Mouse (Mus musculus) limb, embryonic 14.5 days (tissue): Measurements from ENCODE around the gene Myo18b. TPM values are rescaled to one million over a fixed set of nuclear protein-coding genes. Genes with fewer than 3 reads are reported as not detected.

Experiments
- ATAC-seq: fragments of 200-750 bp; cut with Nextera tagmentation; 2 replicates; pipeline ENCODE4 v1.8.0; 2017; ENCODE audit warnings: low read depth, moderate number of reproducible peaks, moderate TSS enrichment; ENCODE audit not compliant: low FRiP score
- DNase-seq: peaks from one replicate; pipeline ENCODE4 v3.0.0-alpha.2; 2015; ENCODE audit warnings: low spot score
- H3K27ac ChIP-seq: fragments of 300-500 bp; sonication (generic); replicated peaks from 2 replicates; pipeline ENCODE4 v1.5.1; 2014; ENCODE audit warnings: low read depth, mild to moderate bottlenecking, low read length, moderate library complexity, mixed read lengths
- H3K27me3 ChIP-seq: fragments of 300-500 bp; sonication (generic); 2 replicates; pipeline ENCODE4 v1.6.1; 2014; ENCODE audit warnings: low read length, mixed read lengths; ENCODE audit not compliant: control insufficient read depth, insufficient read depth
- H3K36me3 ChIP-seq: fragments of 300-500 bp; sonication (generic); 2 replicates; pipeline ENCODE4 v1.6.1; 2014; ENCODE audit warnings: mild to moderate bottlenecking, low read length, moderate library complexity, mixed read lengths; ENCODE audit not compliant: control insufficient read depth, insufficient read depth
- H3K4me1 ChIP-seq: fragments of 300-500 bp; sonication (generic); 2 replicates; pipeline ENCODE4 v1.6.1; 2014; ENCODE audit warnings: antibody characterized with exemption, low read length, mixed read lengths; ENCODE audit not compliant: control insufficient read depth, insufficient read depth
- H3K4me2 ChIP-seq: fragments of 300-500 bp; sonication (generic); replicated peaks from 2 replicates; pipeline ENCODE4 v1.6.1; 2014; ENCODE audit warnings: low read depth, mild to moderate bottlenecking, low read length, moderate library complexity; ENCODE audit not compliant: severe bottlenecking
- H3K4me3 ChIP-seq: fragments of 300-500 bp; sonication (generic); replicated peaks from 2 replicates; pipeline ENCODE4 v1.5.1; 2014; ENCODE audit warnings: low read length
- H3K9ac ChIP-seq: fragments of 300-500 bp; sonication (generic); 2 replicates; pipeline ENCODE4 v1.6.1; 2014; ENCODE audit warnings: mild to moderate bottlenecking, low read depth, low read length, moderate library complexity; ENCODE audit not compliant: severe bottlenecking
- H3K9me3 ChIP-seq: fragments of 300-500 bp; sonication (generic); 2 replicates; pipeline ENCODE4 v1.6.1; 2016; ENCODE audit warnings: low read length; ENCODE audit not compliant: control insufficient read depth
- POLR2A ChIP-seq: fragments of 200-500 bp; IDR thresholded peaks from 2 replicates; pipeline ENCODE4 v1.8.0; 2012; ENCODE audit warnings: inconsistent platforms, mild to moderate bottlenecking, moderate library complexity, borderline replicate concordance; ENCODE audit not compliant: insufficient read depth, insufficient read length; ENCODE audit errors: extremely low read depth
- WGBS: fragments of 180-500 bp; shearing (Covaris S2); extraction: QIAGEN DNeasy Blood & Tissue Kit; methylation state at CpG from one replicate; pipeline ENCODE4 v1.1.7; 2014; 5-methylcytosine and 5-hydroxymethylcytosine counted together
- polyA plus RNA-seq, 2 experiments: library from polyadenylated mRNA; depleted of rRNA in 1 of 2; stranded (reverse) in 1 of 2; unstranded in 1 of 2; fragments of >200 nt; fragmentation: Nextera tagmentation in 1 of 2; extraction: Ambion mirVana in 1 of 2; gene quantifications; 2 replicates each; pipeline versions ENCODE4 v1.2.1 to v1.2.3; 2012 to 2014

The Myo18b gene
- polyA plus RNA-seq, 2 experiments = 3.7 to 6.5 TPM

DNA sequence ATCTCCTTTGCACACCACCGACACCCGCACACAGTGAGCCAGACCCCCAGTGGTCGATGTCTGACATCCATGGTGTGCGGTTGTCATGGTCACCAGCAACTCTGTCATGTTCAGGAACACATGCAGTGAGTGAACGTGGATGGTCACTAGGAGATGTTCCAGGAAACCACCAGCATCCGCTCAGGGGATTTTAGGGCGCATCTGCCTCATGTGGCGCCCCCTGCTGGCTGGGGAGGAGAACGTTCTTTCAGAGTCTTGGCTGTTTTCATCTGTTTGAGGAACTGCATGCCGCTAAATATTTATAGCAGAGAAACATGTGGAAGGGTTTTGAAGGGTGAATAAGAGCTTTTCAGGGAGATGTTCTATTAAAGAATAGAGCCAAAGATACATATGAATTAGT lies 253.4 kb downstream of the Myo18b start:
- WGBS = 65% methylated on average over 10 of the region's 10 CpGs
- H3K27ac ChIP-seq = no peak overlapping the region
- H3K36me3 ChIP-seq = no peaks in the 10 kb centered on the region
- H3K9me3 ChIP-seq = no peaks in the 10 kb centered on the region
- no peak overlapping the region for H3K9ac ChIP-seq
- DNase-seq (no peak), ATAC-seq (no peak)
- H3K4me2 ChIP-seq = no peak overlapping the region
- H3K4me1 ChIP-seq = no peaks in the 10 kb centered on the region
- H3K27me3 ChIP-seq = no peaks in the 10 kb centered on the region
- no peak for TF ChIP-seq POLR2A
- no peak overlapping the region for H3K4me3 ChIP-seq

DNA sequence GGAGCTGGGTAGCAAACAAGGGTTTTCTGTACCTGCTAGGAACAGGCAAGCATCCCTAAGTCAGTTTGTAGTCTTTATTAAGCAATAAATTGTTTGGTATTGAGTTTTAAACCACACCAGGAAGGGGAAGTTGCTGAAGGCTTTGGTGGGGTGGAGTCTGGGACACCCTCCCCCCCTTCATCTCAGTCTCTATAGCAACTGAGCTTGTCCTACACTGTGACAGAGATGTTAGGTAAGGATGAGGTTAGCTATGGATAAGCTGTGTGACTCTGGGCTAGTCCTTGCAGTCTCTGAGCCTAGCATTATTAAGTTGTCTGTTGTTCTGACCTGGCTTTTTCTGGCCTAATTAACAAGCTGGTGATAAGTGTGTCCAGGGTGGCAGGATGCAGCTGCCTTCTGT lies 254.4 kb downstream of the Myo18b start:
- Histone ChIP-seq H3K4me3 (no peak overlapping the region), H3K4me1 (no peaks in the 10 kb centered on the region), H3K27me3 (no peaks in the 10 kb centered on the region), H3K4me2 (no peak overlapping the region), H3K9me3 (no peaks in the 10 kb centered on the region), H3K36me3 (no peaks in the 10 kb centered on the region), H3K9ac (no peak overlapping the region), H3K27ac (no peak overlapping the region)
- no peak for DNase-seq
- no peak for TF ChIP-seq POLR2A
- no peak for ATAC-seq

DNA sequence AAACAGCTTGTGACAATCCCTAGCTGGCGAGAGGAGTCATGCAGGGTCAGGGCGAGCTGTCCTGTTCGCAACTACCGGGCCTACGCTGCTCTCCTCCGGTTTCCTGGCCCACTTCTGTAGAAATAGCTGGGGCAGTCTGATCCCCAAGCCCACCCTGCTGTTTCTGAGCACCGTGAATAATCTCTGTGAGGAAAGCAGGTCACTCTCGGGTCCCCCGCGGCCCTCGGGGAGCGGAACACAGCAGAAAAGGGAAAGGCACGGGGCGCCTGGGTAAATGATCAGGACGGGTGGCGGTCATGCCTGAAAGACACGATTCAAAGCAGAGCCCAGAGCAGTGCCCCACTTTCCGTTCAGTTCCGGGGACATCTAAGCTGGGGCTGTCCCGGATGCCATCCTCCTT lies 255.0 kb downstream of the Myo18b start:
- TF ChIP-seq POLR2A = no peak
- no peak overlapping the region for H3K9ac ChIP-seq
- 14% methylated on average over 20 of the region's 20 CpGs for WGBS
- H3K36me3 ChIP-seq = no peaks in the 10 kb centered on the region
- no peak overlapping the region for H3K27ac ChIP-seq
- DNase-seq (no peak), ATAC-seq (no peak)
- no peaks in the 10 kb centered on the region for H3K9me3 ChIP-seq
- H3K4me2 ChIP-seq = no peak overlapping the region
- no peaks in the 10 kb centered on the region for H3K27me3 ChIP-seq
- no peak overlapping the region for H3K4me3 ChIP-seq
- H3K4me1 ChIP-seq = no peaks in the 10 kb centered on the region

DNA sequence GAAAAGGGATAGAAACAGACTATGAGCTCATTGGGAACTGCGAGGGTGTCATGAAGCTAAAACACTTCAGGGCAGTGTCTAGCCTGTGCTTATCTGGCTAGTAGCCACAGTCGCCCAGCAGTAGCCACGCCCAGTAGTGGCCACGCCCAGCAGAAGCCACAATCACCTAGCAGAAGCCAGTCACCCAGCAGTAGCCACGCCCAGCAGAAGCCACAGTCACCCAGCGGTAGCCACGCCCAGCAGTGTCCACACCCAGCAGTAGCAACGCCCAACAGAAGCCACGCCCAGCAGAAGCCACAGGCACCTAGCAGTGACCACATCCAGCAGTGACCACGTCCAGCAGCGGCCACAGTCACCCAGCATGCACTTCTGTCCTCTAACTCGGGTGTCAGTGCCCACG lies 255.5 kb downstream of the Myo18b start:
- no peak for ATAC-seq
- no peak overlapping the region for H3K27ac ChIP-seq
- H3K9ac ChIP-seq = no peak overlapping the region
- H3K4me2 ChIP-seq = no peak overlapping the region
- DNase-seq = no peak
- no peak overlapping the region for H3K4me3 ChIP-seq
- TF ChIP-seq POLR2A = no peak
- 11% methylated on average over 13 of the region's 13 CpGs for whole genome bisulfite sequencing
- H3K4me1 ChIP-seq = no peaks in the 10 kb centered on the region
- H3K27me3 ChIP-seq = no peaks in the 10 kb centered on the region
- H3K9me3 ChIP-seq = no peaks in the 10 kb centered on the region
- no peaks in the 10 kb centered on the region for H3K36me3 ChIP-seq

Other genes starting within 250 kb of the Myo18b start
- 13.1 and 14.6 TPM in 2 replicates for gene Grk3, start 119.4 kb upstream of the Myo18b start, polyA plus RNA-seq (2012; rRNA removed)
- 7.5 and 9.6 TPM in 2 replicates for gene Grk3, start 119.4 kb upstream of the Myo18b start, polyA plus RNA-seq (2014; fragmentation: Nextera tagmentation; extraction: Ambion mirVana)
- not detected in 2 replicates for gene Crybb2, start 173.8 kb upstream of the Myo18b start, polyA plus RNA-seq (2012; rRNA removed)
- not detected in 2 replicates for gene Crybb2, start 173.8 kb upstream of the Myo18b start, polyA plus RNA-seq (2014; fragmentation: Nextera tagmentation; extraction: Ambion mirVana)
- 4.3 and 4.6 TPM in 2 replicates for gene Crybb3, start 185.2 kb upstream of the Myo18b start, polyA plus RNA-seq (2012; rRNA removed)
- gene Crybb3, start 185.2 kb upstream of the Myo18b start, polyA plus RNA-seq (2014; fragmentation: Nextera tagmentation; extraction: Ambion mirVana) = 0.67 and 0.72 TPM in 2 replicates